Mouse (Mus musculus) liver, embryonic 14.5 days (tissue): ENCODE measurements around the gene Evl. TPM values are rescaled to one million over a fixed set of nuclear protein-coding genes. Genes with fewer than 3 reads are reported as not detected.

Experiments used
- ATAC-seq: fragments of 200-750 bp; cut with Nextera tagmentation; 2 replicates; pipeline ENCODE4 v1.8.0; 2017; ENCODE audit warnings: moderate number of reproducible peaks, mild to moderate bottlenecking, moderate library complexity; ENCODE audit not compliant: insufficient read depth
- DNase-seq, 3 experiments: peaks; one replicate each; pipeline ENCODE4 v3.0.0-alpha.2; 2012 to 2013; ENCODE audit warnings: low read depth in 3 of 3, low spot score in 3 of 3
- H3K27ac ChIP-seq: fragments of 300-500 bp; sonication (generic); 2 replicates; pipeline ENCODE4 v1.5.1; 2014; ENCODE audit warnings: moderate library complexity, mild to moderate bottlenecking, control low read depth, inconsistent platforms
- H3K27me3 ChIP-seq: fragments of 300-500 bp; sonication (generic); 2 replicates; pipeline ENCODE4 v1.6.1; 2014; ENCODE audit warnings: mild to moderate bottlenecking, low read length, moderate library complexity; ENCODE audit not compliant: control insufficient read depth, insufficient read depth
- H3K36me3 ChIP-seq: fragments of 300-500 bp; sonication (generic); replicated peaks from 2 replicates; pipeline ENCODE4 v1.6.1; 2014; ENCODE audit warnings: low read depth; ENCODE audit not compliant: control insufficient read depth, insufficient read depth
- H3K4me1 ChIP-seq, 2 experiments: fragments of 200-500 bp in 1 of 2; fragments of 300-500 bp in 1 of 2; sonication (generic) in 1 of 2; replicated peaks; 2 replicates each; pipeline ENCODE4 v1.6.1; 2012 to 2014; ENCODE audit warnings: antibody characterized with exemption in 1 of 2, inconsistent platforms in 1 of 2, low read length in 1 of 2; ENCODE audit not compliant: control insufficient read depth in 2 of 2, insufficient read depth in 2 of 2
- H3K4me2 ChIP-seq: fragments of 300-500 bp; sonication (generic); 2 replicates; pipeline ENCODE4 v1.6.1; 2014; ENCODE audit warnings: low read depth, mild to moderate bottlenecking, control low read depth, moderate library complexity
- H3K4me3 ChIP-seq, 2 experiments: fragments of 200-500 bp in 1 of 2; fragments of 300-500 bp in 1 of 2; sonication (generic) in 1 of 2; 2 replicates each; pipeline ENCODE4 v1.5.1; 2012 to 2014; ENCODE audit warnings: low read depth in 2 of 2, low read length in 2 of 2, mild to moderate bottlenecking in 2 of 2, control low read depth in 1 of 2, inconsistent platforms in 1 of 2, moderate library complexity in 1 of 2; ENCODE audit not compliant: insufficient read depth in 1 of 2
- H3K9ac ChIP-seq: fragments of 300-500 bp; sonication (generic); replicated peaks from 2 replicates; pipeline ENCODE4 v1.6.1; 2014; ENCODE audit warnings: mild to moderate bottlenecking, control low read depth, moderate library complexity
- H3K9me3 ChIP-seq: fragments of 300-500 bp; sonication (generic); 2 replicates; pipeline ENCODE4 v1.6.1; 2016; ENCODE audit warnings: low read length, mixed read lengths; ENCODE audit not compliant: control insufficient read depth
- CTCF ChIP-seq: IDR thresholded peaks from 2 replicates; pipeline ENCODE4 v1.5.1; 2016; ENCODE audit warnings: antibody characterized with exemption, low read depth, control low read depth
- EP300 ChIP-seq: IDR thresholded peaks from 2 replicates; pipeline ENCODE4 v1.6.1; 2016; ENCODE audit warnings: antibody characterized with exemption, low read depth
- WGBS: fragments of 180-500 bp; shearing (Covaris S2); extraction: QIAGEN DNeasy Blood & Tissue Kit; methylation state at CpG from one replicate; pipeline ENCODE4 v1.1.7; 2014; ENCODE audit not compliant: insufficient replicate concordance; 5-methylcytosine and 5-hydroxymethylcytosine counted together
- polyA plus RNA-seq, 2 experiments: library from polyadenylated mRNA; depleted of rRNA in 1 of 2; stranded (reverse) in 1 of 2; unstranded in 1 of 2; fragments of >200 nt; fragmentation: Nextera tagmentation in 1 of 2; extraction: Ambion mirVana in 1 of 2; gene quantifications; 2 replicates each; pipeline versions ENCODE4 v1.2.1 to v1.2.3; 2012 to 2014

Evl gene
- polyA plus RNA-seq, 2 experiments: 7.0 to 15.9 TPM

GRCm38 (mm10) chr12:108680861-108681260, 126.3 kb downstream of the Evl start:
- Histone ChIP-seq H3K9me3 (no peaks in the 10 kb centered on the region), H3K36me3 (no peaks in the 10 kb centered on the region), H3K9ac (no peak overlapping the region), H3K4me2 (no peak overlapping the region), H3K4me3 (no peak overlapping the region), H3K4me1 (no peaks in the 10 kb centered on the region; a peak in 1 of 4 replicates), H3K27ac (no peak overlapping the region), H3K27me3 (no peaks in the 10 kb centered on the region)
- 70% methylated on average over 8 of the region's 8 CpGs for WGBS
- ATAC-seq: no peak
- TF ChIP-seq EP300 (no peak), CTCF (no peak)
- DNase-seq: no peak

DNA sequence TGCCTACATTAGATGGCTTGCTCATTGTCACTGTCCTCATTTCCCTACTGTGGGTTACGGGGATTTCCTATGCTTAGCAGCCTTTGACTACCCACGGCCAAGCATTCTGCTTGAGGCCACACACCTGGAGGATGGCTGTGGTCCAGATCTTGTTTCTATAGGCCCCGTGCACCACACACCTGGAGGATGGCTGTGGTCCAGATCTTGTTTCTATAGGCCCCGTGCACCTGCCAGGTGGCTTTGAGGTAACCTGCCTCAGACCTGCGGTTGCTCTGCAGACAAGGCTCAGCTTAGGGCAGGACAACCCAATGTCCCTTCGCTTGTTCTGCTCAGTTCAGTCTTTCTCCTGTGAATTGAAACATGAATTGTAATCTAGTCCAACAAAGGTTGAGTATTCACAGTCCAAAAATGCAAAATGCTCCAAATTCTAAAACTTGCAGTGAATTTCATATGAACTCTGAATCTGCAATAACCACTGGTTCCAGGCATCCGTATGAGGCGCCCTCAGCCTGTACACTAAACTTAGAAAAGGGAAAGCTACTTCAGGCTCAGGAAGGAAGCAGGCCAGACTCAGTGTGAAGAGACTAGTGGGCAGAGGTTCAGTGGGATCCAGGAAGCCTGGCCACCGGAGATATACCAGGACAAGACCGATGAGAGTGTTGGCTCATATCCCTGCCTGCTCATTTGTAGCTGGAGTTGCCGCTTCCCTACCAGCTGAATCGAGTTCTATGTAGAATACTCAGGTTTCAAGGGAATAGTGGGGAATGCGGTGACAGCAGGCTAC, 127.9 kb downstream of the Evl start:
- no peaks in the 10 kb centered on the region for H3K4me1 ChIP-seq
- H3K4me3 ChIP-seq: no peak overlapping the region
- H3K27me3 ChIP-seq: no peaks in the 10 kb centered on the region
- H3K4me2 ChIP-seq: no peak overlapping the region
- no peak for TF ChIP-seq CTCF
- TF ChIP-seq EP300: no peak
- 62% methylated on average over 13 of the region's 13 CpGs for whole genome bisulfite sequencing
- no peaks in the 10 kb centered on the region for H3K9me3 ChIP-seq
- H3K9ac ChIP-seq: no peak overlapping the region
- no peaks in the 10 kb centered on the region for H3K36me3 ChIP-seq
- DNase-seq (no peak), ATAC-seq (no peak)
- no peak overlapping the region for H3K27ac ChIP-seq

DNA sequence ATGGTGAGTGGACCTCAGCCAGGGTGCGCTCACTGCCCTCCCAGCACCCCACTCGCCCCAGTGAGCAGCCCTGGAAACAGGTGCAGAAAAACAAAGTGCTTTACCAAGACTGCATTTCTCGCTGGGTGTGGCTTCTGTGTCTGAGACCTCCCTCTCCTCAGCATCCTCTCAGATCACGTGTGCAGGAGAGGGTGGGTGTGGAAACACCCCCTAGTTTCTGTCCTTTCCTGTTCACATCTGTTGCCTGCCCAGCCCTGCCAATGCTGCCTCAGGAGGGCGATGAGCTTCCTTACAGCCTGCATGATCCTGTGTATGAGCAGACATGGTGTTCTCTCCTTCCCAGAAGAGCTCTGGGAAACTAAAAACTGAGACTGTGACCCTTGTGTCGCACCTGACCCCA, 131.9 kb downstream of the Evl start:
- Histone ChIP-seq H3K4me3 (no peak overlapping the region), H3K4me1 (no peaks in the 10 kb centered on the region), H3K27ac (no peak overlapping the region), H3K9me3 (no peaks in the 10 kb centered on the region), H3K36me3 (no peaks in the 10 kb centered on the region), H3K4me2 (no peak overlapping the region), H3K9ac (no peak overlapping the region), H3K27me3 (no peaks in the 10 kb centered on the region)
- DNase-seq (no peak), ATAC-seq (no peak)
- TF ChIP-seq CTCF (no peak), EP300 (no peak)
- 47% methylated on average over 6 of the region's 6 CpGs for WGBS

DNA sequence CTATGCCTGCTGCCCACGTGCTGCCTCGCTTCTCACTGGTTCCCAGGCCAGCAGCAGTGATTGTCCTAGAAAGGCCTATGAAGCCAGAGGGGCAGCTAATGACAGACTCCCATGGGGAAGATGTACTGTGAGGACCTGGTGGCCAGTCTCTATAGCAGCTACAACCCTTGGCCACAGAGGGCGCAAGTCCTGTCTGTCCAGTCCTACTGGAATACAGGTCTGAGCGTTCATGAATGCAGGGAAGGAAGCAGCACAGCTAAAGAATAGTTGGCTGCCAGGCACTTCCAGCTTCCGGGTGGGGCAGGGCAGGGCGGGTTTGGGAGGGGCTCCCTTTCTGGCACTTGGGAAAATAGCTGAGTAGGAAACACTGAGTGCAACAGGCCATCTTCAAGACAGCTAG, 132.4 kb downstream of the Evl start:
- ATAC-seq: no peak
- Histone ChIP-seq H3K9me3 (no peaks in the 10 kb centered on the region), H3K4me2 (no peak overlapping the region), H3K27me3 (no peaks in the 10 kb centered on the region), H3K4me3 (no peak overlapping the region), H3K27ac (no peak overlapping the region), H3K4me1 (no peaks in the 10 kb centered on the region), H3K9ac (no peak overlapping the region), H3K36me3 (no peaks in the 10 kb centered on the region)
- 62% methylated on average over 6 of the region's 6 CpGs for WGBS
- no peak for DNase-seq
- TF ChIP-seq CTCF (peak; percentile 31; the same call in 1 of the 2 replicates), EP300 (no peak)

- no peak for ATAC-seq
Observed at GRCm38 (mm10) chr12:108689167-108689566, 134.6 kb downstream of the Evl start.

More at GRCm38 (mm10) chr12:108689167-108689566, 134.6 kb downstream of the Evl start:
- no peak overlapping the region for H3K4me3 ChIP-seq
- H3K9me3 ChIP-seq: no peaks in the 10 kb centered on the region
- H3K4me1 ChIP-seq: no peaks in the 10 kb centered on the region
- 62% methylated on average over 9 of the region's 9 CpGs for WGBS
- H3K27ac ChIP-seq: no peak overlapping the region
- no peak overlapping the region for H3K4me2 ChIP-seq
- H3K36me3 ChIP-seq: no peaks in the 10 kb centered on the region
- TF ChIP-seq CTCF: no peak
- TF ChIP-seq EP300: no peak
- DNase-seq: no peak
- H3K27me3 ChIP-seq: no peaks in the 10 kb centered on the region
- H3K9ac ChIP-seq: no peak overlapping the region
